Mouse (Mus musculus) erythroblast, embryonic 14.5 days (primary cell): Measurements from ENCODE around the gene Thnsl1.

Experiments
- GATA1 ChIP-seq: IDR thresholded peaks from 2 replicates; pipeline ENCODE4 v1.6.1; 2012; ENCODE audit warnings: low read length, inconsistent platforms, mixed read lengths
- TAL1 ChIP-seq: IDR thresholded peaks from 3 replicates; pipeline ENCODE4 v1.6.1; 2012; ENCODE audit warnings: low read length, inconsistent platforms, mixed read lengths

GRCm38 (mm10) chr2:21230276-21230675 is 24.8 kb downstream of the Thnsl1 start:
- TF ChIP-seq GATA1: no peak
- no peak for TF ChIP-seq TAL1
